Mouse (Mus musculus) kidney, postnatal 25 days (tissue): ENCODE data around the gene Cnn3.
A peak's percentile ranks its signal among the peaks of the same experiment; 100 is the strongest.

Experiments used
- DNase-seq, 2 experiments: peaks; one replicate each; pipeline ENCODE4 v3.0.0; 2021; ENCODE audit warnings: mixed read lengths in 2 of 2

The Cnn3 gene

DNA sequence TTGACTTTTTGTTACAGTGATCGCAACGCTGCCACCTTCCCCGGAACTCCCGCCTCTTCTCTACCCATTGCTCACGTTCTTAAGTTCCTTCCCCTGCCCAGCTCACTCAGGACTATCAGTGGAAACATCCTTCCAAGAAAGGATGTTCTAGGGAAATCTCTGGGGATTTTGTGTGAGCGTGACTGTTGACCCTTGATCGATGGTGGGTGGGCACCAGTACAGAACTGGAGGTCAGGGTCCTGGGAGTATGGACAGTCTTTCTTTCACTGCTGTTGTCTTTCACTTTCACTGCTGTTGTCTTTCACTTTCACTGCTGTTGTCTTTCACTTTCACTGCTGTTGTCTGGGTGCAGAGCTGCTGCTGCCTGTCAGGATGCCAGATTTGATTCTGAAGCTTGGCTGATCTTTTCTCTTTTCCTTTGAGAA lies 67.7 kb downstream of the Cnn3 start:
- no peak for DNase-seq

GRCm38 (mm10) chr3:121500225-121500624 lies 73.9 kb downstream of the Cnn3 start:
- peak; percentile 85 to 88 for DNase-seq

GRCm38 (mm10) chr3:121500734-121501133 lies 74.4 kb downstream of the Cnn3 start:
- DNase-seq: no peak

DNA sequence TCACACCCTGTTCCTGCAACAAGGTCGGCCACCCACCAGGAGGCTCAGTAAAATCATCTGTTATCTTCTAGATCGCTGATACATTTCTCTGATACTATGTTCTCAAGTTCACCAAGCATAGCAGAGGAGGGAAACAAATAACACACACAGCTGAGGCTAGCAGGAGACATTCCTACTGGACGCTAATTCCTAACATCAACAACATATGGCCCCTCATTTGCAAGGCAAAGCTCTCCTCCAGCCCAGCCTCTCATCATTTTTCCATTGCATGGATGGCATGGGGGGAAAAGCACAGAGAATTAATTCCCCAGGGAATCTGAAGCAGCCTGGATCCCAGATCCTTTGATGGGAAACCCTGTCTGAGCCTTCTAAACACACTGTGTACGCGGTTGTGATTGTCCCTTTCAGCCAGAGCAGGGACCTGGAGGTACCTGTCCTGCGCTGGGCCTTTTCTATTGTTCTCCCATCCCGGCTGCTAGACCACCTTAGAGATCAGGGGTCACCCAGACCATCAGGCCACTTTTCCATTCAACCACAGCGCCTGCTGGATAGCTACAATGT lies 78.7 kb downstream of the Cnn3 start:
- no peak for DNase-seq

DNA sequence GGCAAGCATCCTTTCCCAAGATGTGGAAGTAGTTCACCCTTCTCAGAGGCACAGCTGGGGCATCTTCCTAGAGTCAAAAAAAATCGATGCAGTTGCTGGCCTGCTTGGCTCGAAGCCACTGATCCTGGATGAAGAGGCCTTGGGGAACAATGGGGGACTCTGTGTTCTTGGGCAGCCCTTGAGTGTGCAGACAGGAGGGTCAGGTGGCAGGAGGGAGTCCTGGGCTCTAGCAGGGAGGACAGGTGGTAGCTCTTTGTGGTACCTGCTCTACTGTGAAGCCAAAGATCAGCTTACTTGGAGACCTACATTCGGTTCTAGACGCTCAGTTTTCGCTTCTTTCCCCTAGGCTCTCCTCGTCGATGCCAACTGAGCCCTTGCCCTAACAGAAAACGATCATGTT lies 79.9 kb downstream of the Cnn3 start:
- no peak for DNase-seq

GRCm38 (mm10) chr3:121506756-121507155 lies 80.5 kb downstream of the Cnn3 start:
- no peak for DNase-seq

- DNase-seq: no peak
These were observed 81.4 kb downstream of the Cnn3 start for GRCm38 (mm10) chr3:121507678-121508077.
